ENCODE assay signal across 8 mouse cellular contexts in the genomic region with DNA sequence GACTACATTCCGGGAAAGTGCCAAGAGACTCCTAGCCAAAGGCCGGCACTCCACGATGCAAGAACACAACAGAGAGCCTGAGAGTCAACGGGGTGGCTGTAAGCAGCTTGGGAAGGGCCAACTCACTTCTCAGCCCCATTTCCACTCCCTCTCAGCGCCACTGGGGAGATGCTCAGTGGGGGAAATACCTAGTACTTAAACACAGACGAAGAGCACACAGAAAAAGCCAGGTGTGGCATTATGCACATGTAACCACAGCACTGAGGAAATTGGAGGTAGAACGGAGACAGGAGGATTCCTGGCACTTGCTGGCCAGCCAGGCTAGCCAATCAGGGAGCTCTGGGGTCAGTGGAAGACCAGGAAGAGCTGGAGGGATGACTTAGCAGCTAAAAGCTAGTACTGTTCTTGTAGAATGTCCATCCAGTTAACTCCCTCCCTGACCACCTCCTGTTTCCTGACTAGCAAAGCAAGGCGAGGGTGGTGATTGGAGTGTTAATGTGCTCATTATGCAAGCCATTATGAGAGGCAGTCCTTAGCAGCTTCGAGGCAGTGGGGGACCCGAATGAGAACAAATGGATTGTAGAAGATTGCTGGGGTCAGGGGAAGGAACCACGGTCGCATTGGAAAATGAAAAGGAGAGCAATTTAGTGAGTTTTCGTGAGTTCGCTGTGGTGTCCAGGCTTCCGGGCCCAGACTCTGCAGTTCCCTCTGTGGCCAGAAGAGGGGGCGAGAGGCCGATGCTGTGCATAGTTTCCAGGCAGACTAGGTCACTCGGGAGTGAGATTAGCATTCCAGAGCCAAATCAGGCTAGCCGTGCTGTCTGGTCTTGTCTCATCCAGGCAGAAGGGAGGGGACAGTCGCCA. TPM values are rescaled to one million over a fixed set of nuclear protein-coding genes. Genes with fewer than 3 reads are reported as not detected.
DNase-seq lines count a peak whose midpoint lies in the region; ATAC-seq and TF ChIP-seq lines count a peak whose summit lies in the region.

No protein-coding gene starts in this region.

- H3K4me1 ChIP-seq in E14TG2a.4 (replicated peaks; ENCODE audit: low read depth, low read length), result peaks cover 47% of the 10 kb centered on the region
- H3K4me1 ChIP-seq in forebrain, embryonic 13.5 days, result no peaks in the 10 kb centered on the region; the same call in 1 of the 2 replicates
- H3K4me1 ChIP-seq in liver, postnatal 0 days (ENCODE audit: insufficient read depth), result no peaks in the 10 kb centered on the region
- peaks cover 14% of the 10 kb centered on the region for H3K4me1 ChIP-seq in neural tube, embryonic 15.5 days

- DNase-seq in cerebellum, adult 11 months, result peak; percentile 89
- peak; percentile 92 to 94 for DNase-seq in heart, postnatal 10 days
- DNase-seq in large intestine, adult 2 months (ENCODE audit: low read depth, low spot score), result peak; percentile 57
- DNase-seq in liver, postnatal 0 days, result peak; percentile 84
- DNase-seq in testis, postnatal 10 days (ENCODE audit: low spot score), result peak; percentile 93

- WGBS in forebrain, embryonic 13.5 days, result 9% methylated on average over 20 of the region's 20 CpGs
- WGBS in large intestine, adult 2 months, result 19% methylated on average over 20 of the region's 20 CpGs
- WGBS in liver, postnatal 0 days (ENCODE audit: insufficient replicate concordance), result 23% methylated on average over 20 of the region's 20 CpGs
- WGBS in neural tube, embryonic 15.5 days, result 9% methylated on average over 20 of the region's 20 CpGs

- TF ChIP-seq EP300 in liver, postnatal 0 days (IDR thresholded peaks at IDR 0.05; ENCODE audit: low read depth), result no peak

- peaks cover 37% of the 10 kb centered on the region for H3K36me3 ChIP-seq in E14TG2a.4 (ENCODE audit: insufficient read depth, low read length)
- H3K36me3 ChIP-seq in forebrain, embryonic 13.5 days (ENCODE audit: poor library complexity, severe bottlenecking), result peaks cover 31% of the 10 kb centered on the region
- peaks cover 24% of the 10 kb centered on the region for H3K36me3 ChIP-seq in liver, postnatal 0 days (replicated peaks; ENCODE audit: insufficient read depth, low read length)
- H3K36me3 ChIP-seq in neural tube, embryonic 15.5 days, result peaks cover 29% of the 10 kb centered on the region

- peaks cover 13% of the 10 kb centered on the region; the same call in 1 of the 2 replicates for H3K27me3 ChIP-seq in E14TG2a.4 (ENCODE audit: insufficient read depth, low read length)
- H3K27me3 ChIP-seq in forebrain, embryonic 13.5 days, result no peaks in the 10 kb centered on the region
- H3K27me3 ChIP-seq in liver, postnatal 0 days (ENCODE audit: insufficient read depth, low read length), result no peaks in the 10 kb centered on the region
- no peaks in the 10 kb centered on the region for H3K27me3 ChIP-seq in neural tube, embryonic 15.5 days (replicated peaks)

- TF ChIP-seq CTCF in E14TG2a.4 (conservative IDR thresholded peaks at IDR 0.05; ENCODE audit: low read length), result peak; percentile 100
- peak; percentile 95 for TF ChIP-seq CTCF in liver, postnatal 0 days (IDR thresholded peaks at IDR 0.05; ENCODE audit: low read depth)

- intact Hi-C loops in heart, postnatal 10 days (cut with DNase I), result loop anchor here (1.0 kb wide), 1 partner anchor 61 kb away; no protein-coding TSS in a partner anchor

- H3K27ac ChIP-seq in forebrain, embryonic 13.5 days, result peak overlapping the region; percentile 4; the same call in 1 of the 2 replicates
- no peak overlapping the region for H3K27ac ChIP-seq in liver, postnatal 0 days (ENCODE audit: low read depth)
- peak overlapping the region; percentile 80 for H3K27ac ChIP-seq in neural tube, embryonic 15.5 days (replicated peaks)

- no peaks in the 10 kb centered on the region for H3K9me3 ChIP-seq in E14TG2a.4 (ENCODE audit: low read length)
- H3K9me3 ChIP-seq in forebrain, embryonic 13.5 days (replicated peaks), result no peaks in the 10 kb centered on the region
- H3K9me3 ChIP-seq in liver, postnatal 0 days (ENCODE audit: low read length), result no peaks in the 10 kb centered on the region
- H3K9me3 ChIP-seq in neural tube, embryonic 15.5 days (replicated peaks), result no peaks in the 10 kb centered on the region

- peak overlapping the region; percentile 55 for H3K4me3 ChIP-seq in E14TG2a.4 (replicated peaks; ENCODE audit: low read length)
- 0 out of 2 replicates have a peak overlapping the region, but pooled peaks have one; percentile 14 for H3K4me3 ChIP-seq in forebrain, embryonic 13.5 days
- H3K4me3 ChIP-seq in liver, postnatal 0 days (ENCODE audit: low read depth, low read length), result peak overlapping the region; percentile 21; the same call in 1 of the 2 replicates
- H3K4me3 ChIP-seq in neural tube, embryonic 15.5 days (replicated peaks), result peak overlapping the region; percentile 13; the same call in 1 of the 2 replicates

- peak overlapping the region; percentile 45 for H3K4me2 ChIP-seq in forebrain, embryonic 13.5 days
- H3K4me2 ChIP-seq in liver, postnatal 0 days (ENCODE audit: low read depth, low read length), result peak overlapping the region; percentile 60
- peak overlapping the region; percentile 46 for H3K4me2 ChIP-seq in neural tube, embryonic 15.5 days

- no peak overlapping the region for H3K9ac ChIP-seq in forebrain, embryonic 13.5 days
- peak overlapping the region; percentile 23; the same call in 1 of the 2 replicates for H3K9ac ChIP-seq in liver, postnatal 0 days (replicated peaks)
- H3K9ac ChIP-seq in neural tube, embryonic 15.5 days (replicated peaks), result 0 out of 2 replicates have a peak overlapping the region, but pooled peaks have one; percentile 26

- ATAC-seq in forebrain, embryonic 13.5 days, result peak; percentile 90
- ATAC-seq in liver, postnatal 0 days, result peak; percentile 79
- peak; percentile 91 for ATAC-seq in neural tube, embryonic 15.5 days (ENCODE audit: low FRiP score)

RNA-seq across cellular contexts. Expression of gene Srrm3, which starts 12.5 kb away (rescaled TPM):
- polyA plus RNA-seq in forebrain, embryonic 13.5 days (2015; fragmentation: Nextera tagmentation; extraction: Ambion mirVana), result 45.8 and 52.8 TPM in 2 replicates
- total RNA-seq in heart, postnatal 10 days (2021), result under 1 TPM; 0.24 to 0.25 TPM
- polyA plus RNA-seq in large intestine, adult 2 months (2012; rRNA removed), result 0.15 and 0.17 TPM in 2 replicates
- polyA plus RNA-seq in liver, postnatal 0 days (2015; fragmentation: Nextera tagmentation; extraction: Ambion mirVana), result not detected in 2 replicates
- 65.5 and 87.3 TPM in 2 replicates for polyA plus RNA-seq in neural tube, embryonic 15.5 days (2015; fragmentation: Nextera tagmentation; extraction: Ambion mirVana)

RNA-seq across cellular contexts. Expression of gene Mdh2, which starts 15.9 kb away (rescaled TPM):
- polyA plus RNA-seq in forebrain, embryonic 13.5 days (2015; fragmentation: Nextera tagmentation; extraction: Ambion mirVana), result 558 and 564 TPM in 2 replicates
- total RNA-seq in heart, postnatal 10 days (2021), result 1,000 to 10,000 TPM; 1,661 to 1,664 TPM
- 922 and 1,860 TPM in 2 replicates for polyA plus RNA-seq in large intestine, adult 2 months (2012; rRNA removed)
- 296 and 319 TPM in 2 replicates for polyA plus RNA-seq in liver, postnatal 0 days (2015; fragmentation: Nextera tagmentation; extraction: Ambion mirVana)
- polyA plus RNA-seq in neural tube, embryonic 15.5 days (2015; fragmentation: Nextera tagmentation; extraction: Ambion mirVana), result 658 and 665 TPM in 2 replicates

RNA-seq across cellular contexts. Expression of gene Styxl1, which starts 16.0 kb away (rescaled TPM):
- 0.26 and 0.41 TPM in 2 replicates for polyA plus RNA-seq in forebrain, embryonic 13.5 days (2015; fragmentation: Nextera tagmentation; extraction: Ambion mirVana)
- total RNA-seq in heart, postnatal 10 days (2021), result not detected
- 0.16 and 0.23 TPM in 2 replicates for polyA plus RNA-seq in large intestine, adult 2 months (2012; rRNA removed)
- polyA plus RNA-seq in liver, postnatal 0 days (2015; fragmentation: Nextera tagmentation; extraction: Ambion mirVana), result 0.46 and 0.49 TPM in 2 replicates
- polyA plus RNA-seq in neural tube, embryonic 15.5 days (2015; fragmentation: Nextera tagmentation; extraction: Ambion mirVana), result 0.36 and 0.88 TPM in 2 replicates

RNA-seq across cellular contexts. Expression of gene Tmem120a, which starts 50.0 kb away (rescaled TPM):
- 67.0 and 69.7 TPM in 2 replicates for polyA plus RNA-seq in forebrain, embryonic 13.5 days (2015; fragmentation: Nextera tagmentation; extraction: Ambion mirVana)
- 10 to 100 TPM; 10.0 to 17.4 TPM for total RNA-seq in heart, postnatal 10 days (2021)
- polyA plus RNA-seq in large intestine, adult 2 months (2012; rRNA removed), result 118 and 186 TPM in 2 replicates
- 80.8 and 82.7 TPM in 2 replicates for polyA plus RNA-seq in liver, postnatal 0 days (2015; fragmentation: Nextera tagmentation; extraction: Ambion mirVana)
- polyA plus RNA-seq in neural tube, embryonic 15.5 days (2015; fragmentation: Nextera tagmentation; extraction: Ambion mirVana), result 73.6 and 88.2 TPM in 2 replicates

Comparison
In these comparisons a context has a peak if more than half of its experiments do, and no peak if none do; other contexts are left out.
1. RNA of gene Srrm3, which starts 12.5 kb away (polyA plus RNA-seq): 65.5 to 87.3 TPM in neural tube, embryonic 15.5 days and 45.8 to 52.8 TPM in forebrain, embryonic 13.5 days; 0.15 to 0.17 TPM in large intestine, adult 2 months and not detected in liver, postnatal 0 days; every median in the first group is over 10 times any median in the second.
2. Peak in every context shown above with its lines, with median percentiles within 50 percentile points of each other: H3K4me3 ChIP-seq, DNase-seq, ATAC-seq and H3K4me2 ChIP-seq.